Mouse (Mus musculus): ENCODE results near the gene Tlr13. TPM values are rescaled to one million over a fixed set of nuclear protein-coding genes. Genes with fewer than 3 reads are reported as not detected.

The Tlr13 gene
- 0.05 and 0.97 TPM in 2 replicates for total RNA-seq (2017)

- peak; percentile 42; the same call in 1 of the 2 replicates for ATAC-seq (replicated peaks; ENCODE audit: low read depth, poor library complexity, severe bottlenecking)
Observed at GRCm38 (mm10) chrX:106142936-106143335, at the start of gene Tlr13. Gene Tlr13, plus strand, starts transcription at chrX:106143204.

DNA sequence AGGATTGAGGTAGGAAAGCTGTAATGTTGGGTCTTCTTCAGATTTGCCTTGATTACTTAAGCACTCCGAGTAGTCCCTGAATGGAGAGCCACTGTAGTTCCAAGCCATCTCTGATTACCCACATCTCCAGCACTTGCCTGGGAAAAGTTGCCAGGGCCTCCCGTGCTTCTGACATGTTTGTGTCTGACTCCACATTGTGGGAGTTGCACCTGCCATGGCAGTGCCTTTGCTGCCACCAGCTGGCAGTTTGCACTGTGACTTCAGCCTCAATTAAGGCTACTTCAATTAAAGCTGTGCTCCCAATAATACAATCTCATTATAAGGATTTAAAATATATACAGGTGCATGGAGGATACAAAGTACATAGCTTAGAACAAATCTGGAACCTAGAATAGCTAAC, 37.5 kb upstream of the Tlr13 start:
- ATAC-seq (replicated peaks; ENCODE audit: low read depth, poor library complexity, severe bottlenecking), result peak; percentile 65; the same call in 1 of the 2 replicates

DNA sequence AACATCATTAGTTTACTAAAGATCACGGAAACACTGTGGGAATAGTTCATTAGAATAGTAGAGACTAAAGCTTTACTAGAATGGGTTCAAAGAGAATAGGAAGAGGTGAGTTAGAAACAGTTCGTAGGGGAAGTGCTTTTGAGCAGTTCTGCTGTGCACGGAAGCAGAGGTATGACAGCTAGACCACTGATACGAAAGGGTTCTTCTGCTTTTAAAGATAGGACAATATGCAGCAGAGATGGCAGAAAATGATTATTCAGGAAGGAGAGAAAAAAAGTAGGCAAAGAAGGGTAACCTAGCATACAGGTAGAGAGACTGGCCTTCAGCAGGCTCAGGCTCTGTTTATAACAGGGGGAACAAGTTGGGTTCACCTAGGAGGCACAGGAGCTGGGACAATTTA, 29.1 kb upstream of the Tlr13 start:
- ATAC-seq (replicated peaks; ENCODE audit: low read depth, poor library complexity, severe bottlenecking), result no peak

GRCm38 (mm10) chrX:106114674-106115073, 28.3 kb upstream of the Tlr13 start:
- ATAC-seq (replicated peaks; ENCODE audit: low read depth, poor library complexity, severe bottlenecking), result no peak

DNA sequence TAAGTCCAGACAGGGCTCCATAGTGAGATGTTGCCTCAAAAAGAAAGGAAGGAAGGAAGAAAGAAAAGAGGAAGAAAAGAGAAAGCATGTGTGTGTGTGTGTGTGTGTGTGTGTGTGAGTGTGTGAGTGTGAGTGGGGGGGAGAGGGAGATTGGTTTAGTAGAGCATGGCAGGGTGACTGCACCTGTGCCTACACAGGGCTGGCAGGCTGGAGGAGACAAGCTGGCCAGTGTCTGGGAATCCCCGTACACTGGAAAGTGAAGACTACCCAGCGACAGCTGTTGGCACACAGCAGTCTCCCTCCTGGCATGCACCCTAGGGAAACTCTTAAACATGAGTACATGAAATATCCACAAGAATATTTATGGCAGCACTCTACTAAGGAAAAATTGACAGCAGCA, 20.2 kb upstream of the Tlr13 start:
- no peak for ATAC-seq (replicated peaks; ENCODE audit: low read depth, poor library complexity, severe bottlenecking)

DNA sequence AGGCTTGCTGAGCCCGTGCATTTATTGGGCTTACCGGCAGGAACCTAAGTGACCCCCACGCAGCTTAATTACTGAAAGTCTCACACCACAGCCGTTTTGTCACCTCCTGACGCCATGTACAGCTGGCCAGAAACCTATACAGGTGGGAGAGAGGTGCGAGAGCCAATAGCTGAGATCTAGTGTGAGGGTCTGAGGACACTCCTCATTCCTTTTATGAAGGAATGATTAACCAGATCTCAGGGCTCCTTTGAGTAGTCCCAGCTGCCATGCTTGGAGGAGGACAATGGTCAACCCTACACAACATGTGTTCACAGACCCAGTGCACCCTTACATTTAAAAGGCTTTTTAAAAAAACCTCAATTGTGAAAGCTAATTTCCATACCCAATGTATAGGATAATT, 14.7 kb upstream of the Tlr13 start:
- ATAC-seq (replicated peaks; ENCODE audit: low read depth, poor library complexity, severe bottlenecking), result no peak

GRCm38 (mm10) chrX:106129877-106130276, 13.1 kb upstream of the Tlr13 start:
- no peak for ATAC-seq (replicated peaks; ENCODE audit: low read depth, poor library complexity, severe bottlenecking)

- ATAC-seq (replicated peaks; ENCODE audit: low read depth, poor library complexity, severe bottlenecking), result peak; percentile 61
Observed at GRCm38 (mm10) chrX:106134916-106135315, 8.1 kb upstream of the Tlr13 start.

DNA sequence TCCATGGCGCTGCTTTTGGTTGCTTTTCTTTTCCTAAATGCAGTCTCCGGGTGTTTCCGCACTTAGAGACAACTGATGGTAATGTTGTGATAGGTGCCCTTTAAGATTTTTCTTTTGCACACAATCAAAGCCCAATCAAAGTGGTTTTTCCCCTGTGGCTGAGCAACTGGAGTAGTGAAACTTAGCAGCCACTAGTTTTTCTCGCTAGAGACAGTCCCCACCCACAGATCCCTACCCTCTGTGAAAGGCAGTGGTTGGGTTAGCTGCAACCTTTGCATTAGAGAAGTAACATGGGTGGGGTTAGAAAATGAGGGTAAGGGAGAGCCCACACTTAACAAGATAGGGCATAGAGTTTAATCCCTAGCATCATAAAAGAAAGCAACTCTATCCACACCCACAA, 7.5 kb upstream of the Tlr13 start:
- peak; percentile 7; the same call in 1 of the 2 replicates for ATAC-seq (replicated peaks; ENCODE audit: low read depth, poor library complexity, severe bottlenecking)

DNA sequence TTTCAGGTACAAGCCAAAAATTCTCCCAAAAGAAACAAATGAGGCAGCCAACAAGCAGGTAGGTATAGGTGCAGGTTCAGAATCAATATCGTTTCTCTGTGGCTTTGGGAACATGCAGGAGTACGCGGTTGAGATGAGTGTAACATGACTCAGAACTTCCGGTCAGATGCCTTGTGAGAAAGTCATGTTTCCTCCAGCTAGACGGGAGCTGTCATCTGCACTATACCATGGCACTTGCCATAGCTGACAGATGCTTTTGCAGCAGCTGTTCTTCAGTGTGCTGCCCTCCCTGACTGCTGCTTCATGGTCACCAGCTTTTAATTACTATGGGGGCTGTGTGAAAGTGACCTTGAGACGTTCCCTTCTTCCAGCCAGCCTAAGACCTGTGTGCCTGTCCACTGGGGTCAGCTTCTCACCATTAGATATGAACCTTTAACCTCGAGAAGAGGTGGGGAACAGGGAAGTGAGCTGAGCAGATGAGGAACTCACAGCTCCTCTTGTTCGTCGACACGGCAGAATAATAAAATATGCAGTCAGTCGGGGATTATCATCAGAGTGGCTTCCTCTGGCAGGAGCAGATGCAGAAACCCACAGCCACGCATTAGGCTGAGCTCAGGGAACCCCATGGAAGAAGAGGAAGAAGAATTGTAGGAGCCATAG, 7.0 kb upstream of the Tlr13 start:
- ATAC-seq (replicated peaks; ENCODE audit: low read depth, poor library complexity, severe bottlenecking), result peak; percentile 64

- ATAC-seq (replicated peaks; ENCODE audit: low read depth, poor library complexity, severe bottlenecking), result peak; percentile 31
Observed at GRCm38 (mm10) chrX:106139309-106140070, 3.5 kb upstream of the Tlr13 start.

GRCm38 (mm10) chrX:106148185-106148584, 5.2 kb downstream of the Tlr13 start:
- ATAC-seq (replicated peaks; ENCODE audit: low read depth, poor library complexity, severe bottlenecking), result peak; percentile 40; the same call in 1 of the 2 replicates

DNA sequence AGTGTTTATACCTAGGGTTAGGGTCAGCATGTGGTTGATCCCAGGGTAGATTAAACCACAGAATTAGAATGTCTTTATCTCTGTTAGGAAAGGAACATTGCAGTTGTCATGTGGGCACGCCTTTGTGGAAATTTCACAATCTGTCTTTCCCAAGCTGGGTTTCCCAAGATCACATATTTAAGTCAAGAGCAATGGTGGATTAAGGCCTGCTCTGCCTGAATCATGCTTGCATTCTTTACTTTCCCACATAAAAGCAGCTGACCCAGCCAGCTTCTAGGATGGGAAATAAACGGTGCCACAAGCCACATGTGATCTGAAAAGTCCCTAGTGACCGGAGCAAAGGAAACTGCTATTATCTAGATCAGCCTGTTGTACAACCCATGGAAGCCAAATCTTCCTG, 6.5 kb downstream of the Tlr13 start:
- no peak; the same call in 1 of the 2 replicates for ATAC-seq (replicated peaks; ENCODE audit: low read depth, poor library complexity, severe bottlenecking)

GRCm38 (mm10) chrX:106154180-106154586, 11.2 kb downstream of the Tlr13 start:
- peak; percentile 78 for ATAC-seq (replicated peaks; ENCODE audit: low read depth, poor library complexity, severe bottlenecking)

GRCm38 (mm10) chrX:106155892-106156291, 12.9 kb downstream of the Tlr13 start:
- ATAC-seq (replicated peaks; ENCODE audit: low read depth, poor library complexity, severe bottlenecking), result no peak

DNA sequence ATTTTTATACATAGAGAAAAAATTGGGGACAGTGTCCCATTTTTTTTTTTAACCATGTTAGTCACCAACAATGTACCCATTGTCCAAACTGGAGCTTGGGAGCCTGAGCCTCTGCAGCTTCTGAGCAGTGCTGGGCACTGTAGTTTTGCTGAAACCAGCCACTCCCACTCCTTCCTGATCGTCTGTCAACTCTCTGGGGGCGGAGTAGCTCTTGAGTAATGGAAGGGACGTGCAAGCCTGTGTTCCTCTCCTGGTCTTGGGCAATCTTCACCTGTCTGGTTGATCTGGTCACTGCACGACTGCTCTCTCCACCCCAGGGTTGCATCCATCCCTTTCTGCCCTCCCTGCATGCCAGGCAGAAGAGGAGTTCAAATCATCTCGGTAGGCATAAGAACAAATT, 21.0 kb downstream of the Tlr13 start:
- ATAC-seq (replicated peaks; ENCODE audit: low read depth, poor library complexity, severe bottlenecking), result peak; percentile 87

GRCm38 (mm10) chrX:106164555-106164954, 21.6 kb downstream of the Tlr13 start:
- no peak for ATAC-seq (replicated peaks; ENCODE audit: low read depth, poor library complexity, severe bottlenecking)

GRCm38 (mm10) chrX:106165089-106165488, 22.1 kb downstream of the Tlr13 start:
- peak; percentile 93 for ATAC-seq (replicated peaks; ENCODE audit: low read depth, poor library complexity, severe bottlenecking)

GRCm38 (mm10) chrX:106171106-106171852, 28.3 kb downstream of the Tlr13 start:
- ATAC-seq (replicated peaks; ENCODE audit: low read depth, poor library complexity, severe bottlenecking), result peak; percentile 97

- 0 out of 2 replicates have a peak, but pooled peaks have one; percentile 25 for ATAC-seq (replicated peaks; ENCODE audit: low read depth, poor library complexity, severe bottlenecking)
Observed at GRCm38 (mm10) chrX:106171853-106172154, 28.8 kb downstream of the Tlr13 start.

DNA sequence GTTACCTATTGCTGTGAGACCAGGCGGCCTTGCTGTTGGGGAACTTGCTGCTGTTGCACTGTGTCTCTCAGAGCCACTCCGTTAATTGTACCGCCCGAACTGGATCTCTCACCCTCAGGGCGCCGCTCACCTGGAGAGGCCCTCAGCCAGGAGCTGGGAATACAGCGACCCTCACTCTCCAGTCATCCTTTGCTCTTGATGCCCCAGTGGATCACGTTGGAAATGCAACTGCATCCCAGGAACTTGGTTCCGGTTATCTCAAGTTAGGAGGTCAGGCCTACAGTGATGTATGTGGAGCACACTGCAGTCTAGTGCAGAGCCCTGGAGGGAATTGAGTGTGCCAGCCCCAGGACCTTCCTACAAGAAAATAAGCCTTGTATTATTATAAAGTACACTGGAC, 33.3 kb downstream of the Tlr13 start:
- ATAC-seq (replicated peaks; ENCODE audit: low read depth, poor library complexity, severe bottlenecking), result no peak
